Mouse (Mus musculus) thymus, adult 2 months (tissue): ENCODE data around the gene Nrg3.

Experiments
- CTCF ChIP-seq: fragments of 200-500 bp; IDR thresholded peaks from 2 replicates; pipeline ENCODE4 v1.5.1; 2012; ENCODE audit warnings: mild to moderate bottlenecking, control low read depth, low read length, moderate library complexity, borderline replicate concordance; ENCODE audit not compliant: control insufficient read depth, poor library complexity, insufficient read depth; ENCODE audit errors: extremely low read depth
- POLR2A ChIP-seq: fragments of 200-500 bp; IDR thresholded peaks from 2 replicates; pipeline ENCODE4 v1.6.1; 2012; ENCODE audit warnings: mild to moderate bottlenecking, low read length, control low read depth, moderate library complexity; ENCODE audit not compliant: control insufficient read depth, poor library complexity, insufficient read depth; ENCODE audit errors: extremely low read depth

DNA sequence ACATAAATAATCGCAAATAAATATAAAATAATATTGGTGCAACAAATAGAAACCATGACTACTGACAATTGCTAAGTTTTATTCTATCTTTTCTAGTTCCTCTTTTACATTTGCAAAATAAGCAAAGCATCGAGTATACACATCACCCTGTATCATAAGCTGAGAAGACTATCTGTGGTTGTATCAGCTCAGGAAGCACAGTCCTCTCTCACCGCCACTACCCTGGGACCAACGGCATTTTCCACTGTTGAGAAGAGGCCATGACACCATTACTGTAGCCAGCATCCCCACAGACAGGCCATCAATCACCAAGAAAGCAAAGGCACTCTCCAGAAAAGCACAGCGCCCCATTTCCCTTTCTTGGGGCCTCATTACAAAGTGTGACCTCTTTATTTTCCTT is 956.7 kb downstream of the Nrg3 start:
- TF ChIP-seq POLR2A (no peak), CTCF (no peak)
